Comparison of ENCODE assay signal across 14 mouse cellular contexts in the genomic region with DNA sequence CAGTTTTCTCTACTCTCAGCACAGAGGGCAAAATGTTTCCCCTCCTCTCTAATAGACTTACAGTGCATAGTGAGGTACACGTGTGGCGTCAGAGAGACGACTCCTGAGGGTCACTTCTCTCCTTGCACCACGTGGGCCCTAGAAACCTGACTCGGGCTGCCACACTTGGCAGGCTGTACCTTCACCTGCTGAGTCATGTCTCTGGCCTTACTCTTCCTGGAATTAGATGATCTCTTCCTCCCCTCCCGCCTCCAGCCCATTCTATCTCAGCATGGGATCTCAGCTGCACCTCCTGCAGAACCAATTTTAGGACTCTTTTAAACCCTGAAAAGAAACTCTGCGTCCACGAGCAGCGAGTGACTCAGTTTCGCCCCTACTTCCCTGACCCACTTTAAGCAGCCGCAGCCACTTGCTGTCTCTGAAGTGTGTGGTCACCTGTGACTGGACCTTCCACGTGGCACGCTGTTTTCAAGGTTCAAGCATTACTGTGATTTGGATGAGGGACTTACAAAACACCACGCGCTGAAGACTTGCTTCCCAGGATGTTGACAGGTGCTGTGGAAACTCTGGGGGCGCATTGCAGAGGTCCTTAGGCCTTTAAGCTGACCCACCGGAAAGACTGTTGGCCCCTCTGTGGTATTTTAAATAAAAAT.
A peak's percentile ranks its signal among the peaks of the same experiment; 100 is the strongest.
DNase-seq lines count a peak whose midpoint lies in the region; ATAC-seq and TF ChIP-seq lines count a peak whose summit lies in the region.
"Had no signal": no experiment of that assay in that cellular context is flagged by ENCODE, and none has a peak within 500 bp of the region (broad histone marks: within the 10 kb centered on the region; RNA-seq: fewer than 3 reads in every experiment).

No protein-coding gene starts in this region.

- no peak overlapping the region for H3K4me2 ChIP-seq in embryonic facial prominence, embryonic 14.5 days (ENCODE audit: low read depth, low read length)
- H3K4me2 ChIP-seq in midbrain, embryonic 11.5 days: no peak overlapping the region
- H3K4me2 ChIP-seq: hindbrain, embryonic 14.5 days had no signal

- TF ChIP-seq CTCF in E14TG2a.4 (conservative IDR thresholded peaks at IDR 0.05; ENCODE audit: low read length): no peak

- 0 out of 2 replicates have a peak, but pooled peaks have one; percentile 18 for ATAC-seq in embryonic facial prominence, embryonic 14.5 days (ENCODE audit: low read depth)
- no peak for ATAC-seq in midbrain, embryonic 11.5 days (ENCODE audit: low FRiP score)

- DNase-seq in heart, adult 11 months: peak; percentile 92
- DNase-seq in heart, postnatal 14 days: no peak
- DNase-seq in MN1 (ENCODE audit: low spot score): peak; percentile 16
- peak; percentile 38 for DNase-seq in embryonic facial prominence, embryonic 14.5 days (ENCODE audit: low spot score)
- no peak for DNase-seq in midbrain, embryonic 11.5 days (ENCODE audit: low spot score, missing footprints)
- no peak for DNase-seq in ovary, postnatal 36 days (ENCODE audit: low spot score)
- no peak for DNase-seq in thymus, postnatal 4 days
- DNase-seq: midbrain, embryonic 14.5 days; thymus, adult 2 months had no signal

- no peak overlapping the region for H3K9ac ChIP-seq in embryonic facial prominence, embryonic 14.5 days (ENCODE audit: low read depth, low read length)
- no peak overlapping the region for H3K9ac ChIP-seq in midbrain, embryonic 11.5 days (ENCODE audit: low read length)
- H3K9ac ChIP-seq: hindbrain, embryonic 14.5 days had no signal

- H3K27ac ChIP-seq in embryonic facial prominence, embryonic 14.5 days (replicated peaks; ENCODE audit: low read depth, low read length): peak overlapping the region; percentile 39; the same call in 1 of the 2 replicates
- H3K27ac ChIP-seq in midbrain, embryonic 11.5 days (ENCODE audit: low read depth, low read length): no peak overlapping the region
- H3K27ac ChIP-seq: forebrain, embryonic 10.5 days; heart, adult 2 months; hindbrain, embryonic 14.5 days; kidney, postnatal 0 days had no signal

- no peaks in the 10 kb centered on the region for H3K27me3 ChIP-seq in E14TG2a.4 (ENCODE audit: insufficient read depth, low read length)
- no peaks in the 10 kb centered on the region for H3K27me3 ChIP-seq in embryonic facial prominence, embryonic 14.5 days (replicated peaks; ENCODE audit: control insufficient read depth, insufficient read depth, low read length)
- H3K27me3 ChIP-seq in midbrain, embryonic 11.5 days (ENCODE audit: control insufficient read depth, insufficient read depth, low read length): no peaks in the 10 kb centered on the region

- 0 out of 2 replicates have a peak, but pooled peaks cover 4% of the 10 kb centered on the region for H3K36me3 ChIP-seq in E14TG2a.4 (ENCODE audit: insufficient read depth, low read length)
- no peaks in the 10 kb centered on the region for H3K36me3 ChIP-seq in embryonic facial prominence, embryonic 14.5 days (ENCODE audit: control insufficient read depth, insufficient read depth, low read length)
- no peaks in the 10 kb centered on the region for H3K36me3 ChIP-seq in midbrain, embryonic 11.5 days (ENCODE audit: control insufficient read depth, insufficient read depth, low read length)
- H3K36me3 ChIP-seq: forebrain, embryonic 10.5 days had no signal

- peaks cover 53% of the 10 kb centered on the region for H3K4me1 ChIP-seq in E14TG2a.4 (replicated peaks; ENCODE audit: low read depth, low read length)
- H3K4me1 ChIP-seq in embryonic facial prominence, embryonic 14.5 days (ENCODE audit: control insufficient read depth, insufficient read depth, low read length): peaks cover 4% of the 10 kb centered on the region; the same call in 1 of the 2 replicates
- no peaks in the 10 kb centered on the region for H3K4me1 ChIP-seq in midbrain, embryonic 11.5 days (ENCODE audit: control insufficient read depth, insufficient read depth, low read length)

- peak overlapping the region; percentile 68 for H3K4me3 ChIP-seq in E14TG2a.4 (replicated peaks; ENCODE audit: low read length)
- no peak overlapping the region for H3K4me3 ChIP-seq in embryonic facial prominence, embryonic 14.5 days (ENCODE audit: low read depth, low read length)
- H3K4me3 ChIP-seq in midbrain, embryonic 11.5 days (ENCODE audit: low read depth, low read length): no peak overlapping the region
- H3K4me3 ChIP-seq: forebrain, embryonic 10.5 days; heart, adult 2 months had no signal

- intact Hi-C loops in heart, postnatal 14 days (cut with DNase I): loop anchor here (10.0 kb wide), 1 partner anchor 244 kb away; no protein-coding TSS in a partner anchor

- 46% methylated on average over 17 of the region's 17 CpGs for WGBS in embryonic facial prominence, embryonic 14.5 days
- WGBS in midbrain, embryonic 11.5 days: 52% methylated on average over 17 of the region's 17 CpGs

- no peaks in the 10 kb centered on the region for H3K9me3 ChIP-seq in E14TG2a.4 (ENCODE audit: low read length)
- H3K9me3 ChIP-seq in embryonic facial prominence, embryonic 14.5 days (ENCODE audit: control insufficient read depth, low read length): no peaks in the 10 kb centered on the region
- no peaks in the 10 kb centered on the region; the same call in 1 of the 2 replicates for H3K9me3 ChIP-seq in midbrain, embryonic 11.5 days (ENCODE audit: control insufficient read depth, low read length)
- H3K9me3 ChIP-seq: forebrain, embryonic 10.5 days had no signal

Comparison
In these comparisons a context has a peak if more than half of its experiments do, and no peak if none do; other contexts are left out.
1. DNase-seq: peak in heart, adult 11 months (single experiment), MN1 (single experiment) and embryonic facial prominence, embryonic 14.5 days (single experiment); none in heart, postnatal 14 days (0 of 2), midbrain, embryonic 11.5 days (single experiment), ovary, postnatal 36 days (single experiment) and thymus, postnatal 4 days (single experiment).